Mouse (Mus musculus): Measurements from ENCODE around the gene Podxl2.
A peak's percentile ranks its signal among the peaks of the same experiment; 100 is the strongest.

DNA sequence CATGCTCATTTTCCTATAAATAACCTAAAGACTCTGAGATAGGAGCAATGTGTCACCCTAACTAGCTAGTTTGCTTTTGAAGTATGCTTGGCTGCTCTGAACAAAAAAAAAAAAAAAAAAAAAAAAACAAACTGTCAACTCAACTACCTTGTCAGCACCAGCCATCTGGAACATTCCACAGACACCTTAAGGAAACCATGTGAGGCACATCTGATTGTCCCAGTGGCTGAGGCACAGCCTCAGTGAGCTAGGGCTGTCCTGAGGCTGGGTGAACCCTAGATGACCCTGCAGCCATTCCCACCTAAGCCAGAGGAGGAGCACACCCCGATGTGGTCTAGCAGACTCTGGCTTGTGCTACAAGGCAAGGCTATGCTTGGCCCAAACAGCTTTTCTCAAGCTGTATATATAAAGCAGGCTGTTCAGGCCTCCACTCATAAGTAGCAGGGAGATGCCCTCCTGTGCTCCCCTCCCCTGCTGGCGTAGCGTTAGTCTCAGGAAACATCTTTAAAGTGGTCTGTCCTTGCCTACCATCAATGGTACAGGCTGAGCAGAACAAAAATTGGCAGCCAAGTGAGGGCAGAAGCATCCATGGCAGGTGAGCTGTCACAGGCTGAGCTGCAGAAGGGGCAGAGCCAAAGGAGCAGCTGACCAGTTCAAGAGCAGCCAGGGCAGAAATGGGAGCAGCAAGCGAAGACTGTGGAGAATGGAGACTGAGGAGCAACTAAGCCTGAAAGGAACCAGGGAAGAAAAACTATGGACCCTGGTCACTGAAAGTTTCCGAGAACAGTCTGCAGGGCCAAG is 41.3 kb downstream of the Podxl2 start:
- TF ChIP-seq CHD2 (IDR thresholded peaks at IDR 0.05; ENCODE audit: low read depth, low read length) = no peak
- TF ChIP-seq ZNF384 (IDR thresholded peaks at IDR 0.05; ENCODE audit: low read depth, low read length) = 0 out of 2 replicates have a peak, but pooled peaks have one; percentile 70
- TF ChIP-seq ZC3H11A (IDR thresholded peaks at IDR 0.05; ENCODE audit: borderline replicate concordance, low read depth, low read length) = no peak
- TF ChIP-seq HCFC1 (IDR thresholded peaks at IDR 0.05; ENCODE audit: borderline replicate concordance, insufficient read depth, low read length) = no peak

Data from ES-E14 (cell line).